Mouse (Mus musculus): ENCODE results near the gene D030056L22Rik. TPM values are rescaled to one million over a fixed set of nuclear protein-coding genes. Genes with fewer than 3 reads are reported as not detected.

The D030056L22Rik gene
- polyA plus RNA-seq, 1 experiment from 2014 or later: 55.7 TPM

DNA sequence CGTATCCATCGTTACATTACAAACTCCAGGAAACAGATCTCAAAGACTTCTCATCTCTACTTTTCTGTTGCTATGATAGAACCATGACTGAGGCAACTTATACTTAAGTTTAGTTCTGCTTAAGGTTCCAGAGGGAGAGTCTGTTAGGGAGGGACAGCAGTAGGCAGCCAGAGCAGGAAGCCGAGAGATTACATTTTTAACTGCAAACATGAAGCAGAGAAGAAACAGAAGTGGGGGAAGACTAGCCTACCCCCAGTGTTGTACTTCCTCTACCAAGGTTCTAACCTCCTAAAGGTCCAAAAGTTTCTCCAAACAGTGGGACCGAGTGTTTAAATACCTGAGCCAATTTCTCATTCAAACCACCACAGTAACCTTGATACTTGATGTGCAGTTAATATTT is 22.9 kb downstream of the D030056L22Rik start:
- DNase-seq (ENCODE audit: low spot score): no peak
- H3K36me3 ChIP-seq (replicated peaks; ENCODE audit: control insufficient read depth, insufficient read depth, low read depth, low read length): no peaks in the 10 kb centered on the region
- H3K9ac ChIP-seq (replicated peaks; ENCODE audit: low read length): no peak overlapping the region
- 96% methylated on average over 4 of the region's 4 CpGs for WGBS
- H3K4me2 ChIP-seq (ENCODE audit: low read depth, low read length): no peak overlapping the region
- no peak overlapping the region for H3K4me3 ChIP-seq (ENCODE audit: low read depth, low read length)
- H3K4me1 ChIP-seq (ENCODE audit: control insufficient read depth, insufficient read depth, low read length): no peaks in the 10 kb centered on the region
- no peak overlapping the region for H3K27ac ChIP-seq (replicated peaks; ENCODE audit: low read depth, low read length)
- H3K27me3 ChIP-seq (ENCODE audit: control insufficient read depth, insufficient read depth, low read length): no peaks in the 10 kb centered on the region
- no peak for ATAC-seq (replicated peaks; ENCODE audit: insufficient number of reproducible peaks, low FRiP score, low TSS enrichment, low read depth)
- no peaks in the 10 kb centered on the region for H3K9me3 ChIP-seq (replicated peaks; ENCODE audit: control insufficient read depth, low read length)

DNA sequence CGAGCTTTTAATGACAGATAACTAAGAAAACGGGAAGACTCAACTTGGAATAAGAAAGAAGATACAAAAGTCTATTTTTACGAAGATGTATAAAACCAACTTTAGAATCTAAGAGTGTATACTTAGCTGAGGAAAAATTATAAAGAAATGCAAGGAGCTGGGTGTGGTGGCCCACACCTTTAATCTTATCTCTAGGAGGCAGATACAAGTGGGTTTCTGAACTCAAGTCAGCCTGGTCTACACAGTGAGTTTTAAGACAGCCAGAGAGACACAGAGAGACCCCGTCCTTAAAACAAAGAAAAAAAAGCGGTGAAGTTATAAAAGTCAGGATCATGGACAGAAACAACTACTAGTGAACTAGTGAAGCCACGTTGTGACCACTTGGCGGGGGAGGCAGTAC is 26.2 kb downstream of the D030056L22Rik start:
- Histone ChIP-seq H3K4me3 (ENCODE audit: low read depth, low read length) (no peak overlapping the region), H3K27ac (replicated peaks; ENCODE audit: low read depth, low read length) (no peak overlapping the region), H3K9ac (replicated peaks; ENCODE audit: low read length) (no peak overlapping the region), H3K27me3 (ENCODE audit: control insufficient read depth, insufficient read depth, low read length) (no peaks in the 10 kb centered on the region), H3K9me3 (replicated peaks; ENCODE audit: control insufficient read depth, low read length) (no peaks in the 10 kb centered on the region), H3K4me1 (ENCODE audit: control insufficient read depth, insufficient read depth, low read length) (no peaks in the 10 kb centered on the region), H3K4me2 (ENCODE audit: low read depth, low read length) (no peak overlapping the region), H3K36me3 (replicated peaks; ENCODE audit: control insufficient read depth, insufficient read depth, low read depth, low read length) (no peaks in the 10 kb centered on the region)
- DNase-seq (ENCODE audit: low spot score): no peak
- 85% methylated on average over 7 of the region's 7 CpGs for WGBS
- no peak for ATAC-seq (replicated peaks; ENCODE audit: insufficient number of reproducible peaks, low FRiP score, low TSS enrichment, low read depth)

DNA sequence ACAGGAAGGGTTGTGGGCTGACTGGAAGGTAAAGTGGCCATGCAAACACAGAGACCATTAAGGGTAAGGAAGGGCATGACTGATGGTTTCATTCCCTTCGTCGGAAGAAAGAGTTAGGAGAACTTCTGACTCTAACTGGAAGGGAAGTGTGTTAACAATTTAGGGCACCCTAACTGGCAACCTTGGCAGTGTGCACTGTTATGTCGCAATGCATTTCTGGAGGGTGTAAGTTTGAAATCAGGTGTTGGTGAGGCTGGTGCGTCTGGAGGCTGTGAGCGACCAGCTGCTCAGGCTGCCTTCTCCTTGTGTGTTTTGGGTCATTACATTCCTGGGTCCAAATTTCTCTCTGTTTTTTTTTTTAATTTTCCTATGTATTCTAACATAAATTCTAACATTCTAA is 31.0 kb downstream of the D030056L22Rik start:
- ATAC-seq (replicated peaks; ENCODE audit: insufficient number of reproducible peaks, low FRiP score, low TSS enrichment, low read depth): no peak
- no peak overlapping the region for H3K4me3 ChIP-seq (ENCODE audit: low read depth, low read length)
- H3K27ac ChIP-seq (replicated peaks; ENCODE audit: low read depth, low read length): no peak overlapping the region
- H3K9me3 ChIP-seq (replicated peaks; ENCODE audit: control insufficient read depth, low read length): no peaks in the 10 kb centered on the region
- no peaks in the 10 kb centered on the region for H3K4me1 ChIP-seq (ENCODE audit: control insufficient read depth, insufficient read depth, low read length)
- no peak overlapping the region for H3K4me2 ChIP-seq (ENCODE audit: low read depth, low read length)
- H3K9ac ChIP-seq (replicated peaks; ENCODE audit: low read length): no peak overlapping the region
- DNase-seq (ENCODE audit: low spot score): no peak
- H3K27me3 ChIP-seq (ENCODE audit: control insufficient read depth, insufficient read depth, low read length): no peaks in the 10 kb centered on the region
- no peaks in the 10 kb centered on the region for H3K36me3 ChIP-seq (replicated peaks; ENCODE audit: control insufficient read depth, insufficient read depth, low read depth, low read length)
- WGBS: 81% methylated on average over 5 of the region's 5 CpGs

DNA sequence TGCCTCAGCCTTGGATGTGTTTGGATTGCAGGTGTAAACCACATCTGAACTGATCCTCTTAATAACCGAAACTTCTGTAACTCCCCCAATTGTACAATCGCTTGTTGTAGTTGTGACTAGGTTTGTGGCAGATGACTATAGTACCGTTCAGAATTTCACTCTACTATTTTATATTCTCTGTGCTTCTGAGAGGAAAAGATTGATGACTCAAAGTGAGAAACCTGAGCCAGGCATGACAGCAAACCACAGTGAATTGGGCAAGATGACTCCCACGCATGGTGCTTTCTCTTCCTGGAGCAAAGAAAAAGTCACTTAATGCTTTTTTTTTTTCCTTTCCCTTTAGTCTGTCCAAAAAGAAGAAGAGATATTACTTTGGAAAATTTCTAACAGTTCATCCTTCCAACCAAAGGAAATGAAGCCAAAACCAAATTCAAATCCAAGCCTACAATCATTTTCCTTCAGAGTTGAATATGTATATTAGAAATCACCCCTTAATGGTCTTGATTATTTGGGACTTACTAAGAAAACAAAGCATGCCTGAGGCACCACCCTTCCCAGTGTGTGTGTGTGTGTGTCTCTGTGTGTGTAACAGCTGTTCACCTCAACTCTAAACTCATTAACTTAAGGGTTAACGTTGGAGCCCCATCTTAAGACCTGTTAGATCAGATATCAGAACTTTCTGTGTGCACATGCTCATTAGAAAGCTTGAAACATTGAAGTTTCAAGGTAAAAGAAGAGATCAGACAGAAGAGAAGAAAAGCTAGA is 33.8 kb downstream of the D030056L22Rik start:
- DNase-seq (ENCODE audit: low spot score) (no peak), ATAC-seq (replicated peaks; ENCODE audit: insufficient number of reproducible peaks, low FRiP score, low TSS enrichment, low read depth) (no peak)
- Histone ChIP-seq H3K4me1 (ENCODE audit: control insufficient read depth, insufficient read depth, low read length) (no peaks in the 10 kb centered on the region), H3K9me3 (replicated peaks; ENCODE audit: control insufficient read depth, low read length) (no peaks in the 10 kb centered on the region), H3K4me3 (ENCODE audit: low read depth, low read length) (no peak overlapping the region), H3K27ac (replicated peaks; ENCODE audit: low read depth, low read length) (no peak overlapping the region), H3K36me3 (replicated peaks; ENCODE audit: control insufficient read depth, insufficient read depth, low read depth, low read length) (no peaks in the 10 kb centered on the region), H3K27me3 (ENCODE audit: control insufficient read depth, insufficient read depth, low read length) (peaks cover 4% of the 10 kb centered on the region; the same call in 1 of the 2 replicates), H3K9ac (replicated peaks; ENCODE audit: low read length) (no peak overlapping the region), H3K4me2 (ENCODE audit: low read depth, low read length) (no peak overlapping the region)
- WGBS: 90% methylated on average over 5 of the region's 5 CpGs

DNA sequence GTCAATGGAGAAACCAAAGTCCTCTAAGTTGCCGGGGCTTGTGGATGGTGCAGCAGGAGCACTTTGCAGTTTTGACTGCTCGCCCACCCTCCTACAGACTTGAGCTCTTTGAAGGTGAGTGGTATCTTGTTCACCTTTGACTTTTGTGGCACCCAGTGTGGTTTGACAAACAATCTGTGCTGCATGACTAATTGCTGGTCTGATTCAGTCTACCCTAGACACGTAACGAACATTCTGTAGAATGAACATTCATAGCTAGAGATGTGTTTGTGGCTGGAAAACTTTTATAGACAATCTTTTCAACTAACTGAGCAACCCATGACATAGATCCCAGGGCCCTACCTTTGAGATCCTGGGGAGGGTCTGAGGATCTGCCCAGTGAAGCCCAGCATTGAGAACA is 34.4 kb downstream of the D030056L22Rik start:
- Histone ChIP-seq H3K4me2 (ENCODE audit: low read depth, low read length) (no peak overlapping the region), H3K27ac (replicated peaks; ENCODE audit: low read depth, low read length) (no peak overlapping the region), H3K9me3 (replicated peaks; ENCODE audit: control insufficient read depth, low read length) (no peaks in the 10 kb centered on the region), H3K36me3 (replicated peaks; ENCODE audit: control insufficient read depth, insufficient read depth, low read depth, low read length) (no peaks in the 10 kb centered on the region), H3K4me1 (ENCODE audit: control insufficient read depth, insufficient read depth, low read length) (no peaks in the 10 kb centered on the region), H3K27me3 (ENCODE audit: control insufficient read depth, insufficient read depth, low read length) (peaks cover 4% of the 10 kb centered on the region; the same call in 1 of the 2 replicates), H3K9ac (replicated peaks; ENCODE audit: low read length) (no peak overlapping the region), H3K4me3 (ENCODE audit: low read depth, low read length) (no peak overlapping the region)
- WGBS: 88% methylated on average over 4 of the region's 4 CpGs
- ATAC-seq (replicated peaks; ENCODE audit: insufficient number of reproducible peaks, low FRiP score, low TSS enrichment, low read depth) (no peak), DNase-seq (ENCODE audit: low spot score) (no peak)

DNA sequence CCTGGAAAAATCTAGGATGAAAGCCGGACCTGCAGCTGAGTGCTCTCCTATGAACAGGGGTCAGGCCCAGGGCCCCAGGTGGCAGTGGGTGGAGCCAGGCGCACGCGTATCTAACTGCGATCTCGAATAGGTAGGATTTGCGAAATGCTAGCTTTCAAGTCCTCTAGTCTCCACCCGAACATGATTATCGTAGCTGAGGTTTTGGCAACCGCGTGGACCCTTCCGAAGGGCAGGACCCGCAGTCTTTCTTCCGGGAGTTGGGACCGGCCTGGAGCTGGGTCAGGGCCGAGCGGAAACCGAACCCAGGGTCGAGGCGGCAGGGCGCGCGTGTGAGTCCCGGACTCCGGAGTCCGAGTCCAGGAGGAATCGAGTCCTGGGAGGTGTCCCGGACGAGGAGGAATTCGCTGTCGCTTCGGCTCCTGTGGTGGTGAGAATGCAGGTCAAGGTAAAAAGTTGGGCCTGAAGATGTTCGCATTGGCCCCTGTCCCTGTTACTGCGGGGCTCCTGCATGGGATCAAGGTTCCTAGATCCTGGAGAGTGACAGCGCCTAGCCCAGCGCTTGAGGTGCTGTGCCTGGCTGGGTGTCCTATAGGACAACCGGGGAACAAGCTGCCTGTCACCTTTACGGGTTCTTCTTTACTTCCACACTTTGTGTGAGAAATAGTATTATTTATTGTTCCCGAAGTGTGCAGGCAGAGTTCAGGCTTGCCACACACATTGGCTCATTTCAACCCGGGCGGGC is 36.8 kb downstream of the D030056L22Rik start, which contains the start of gene Trpm6:
TSS of gene Trpm6 (plus strand) at position 386 of the 742 bp plus-strand sequence.
- Histone ChIP-seq H3K27me3 (ENCODE audit: control insufficient read depth, insufficient read depth, low read length) (peaks cover 4% of the 10 kb centered on the region; the same call in 1 of the 2 replicates), H3K27ac (replicated peaks; ENCODE audit: low read depth, low read length) (no peak within 1 kb of the TSS), H3K4me1 (ENCODE audit: control insufficient read depth, insufficient read depth, low read length) (no peaks in the 10 kb centered on the region), H3K4me2 (ENCODE audit: low read depth, low read length) (peak within 1 kb of the TSS; percentile 74), H3K9me3 (replicated peaks; ENCODE audit: control insufficient read depth, low read length) (no peaks in the 10 kb centered on the region), H3K36me3 (replicated peaks; ENCODE audit: control insufficient read depth, insufficient read depth, low read depth, low read length) (no peaks in the 10 kb centered on the region), H3K4me3 (ENCODE audit: low read depth, low read length) (peak within 1 kb of the TSS; percentile 29), H3K9ac (replicated peaks; ENCODE audit: low read length) (peak within 1 kb of the TSS; percentile 51)
- DNase-seq (ENCODE audit: low spot score): peak; percentile 27
- WGBS: 5% methylated on average over 41 of the region's 41 CpGs
- no peak for ATAC-seq (replicated peaks; ENCODE audit: insufficient number of reproducible peaks, low FRiP score, low TSS enrichment, low read depth)

DNA sequence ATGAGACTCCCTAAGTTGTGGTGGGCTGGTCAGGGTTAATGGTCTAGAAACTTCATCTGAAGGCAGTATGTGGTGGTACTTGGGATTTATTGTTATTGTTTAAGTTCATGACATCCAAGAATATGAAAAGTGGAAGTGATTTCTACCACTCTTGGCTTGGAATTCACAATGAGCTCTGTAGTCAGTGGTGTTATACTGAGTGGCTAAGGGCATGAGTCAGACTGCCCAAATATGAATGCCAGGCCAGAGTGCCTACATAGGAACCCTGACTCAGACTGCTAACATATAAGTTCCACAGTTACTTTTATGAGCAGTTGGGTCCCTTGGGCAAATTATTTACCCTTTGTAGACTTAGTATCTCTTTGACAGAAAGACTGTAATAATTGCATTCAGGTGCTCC is 44.2 kb downstream of the D030056L22Rik start:
- no peaks in the 10 kb centered on the region for H3K4me1 ChIP-seq (ENCODE audit: control insufficient read depth, insufficient read depth, low read length)

DNA sequence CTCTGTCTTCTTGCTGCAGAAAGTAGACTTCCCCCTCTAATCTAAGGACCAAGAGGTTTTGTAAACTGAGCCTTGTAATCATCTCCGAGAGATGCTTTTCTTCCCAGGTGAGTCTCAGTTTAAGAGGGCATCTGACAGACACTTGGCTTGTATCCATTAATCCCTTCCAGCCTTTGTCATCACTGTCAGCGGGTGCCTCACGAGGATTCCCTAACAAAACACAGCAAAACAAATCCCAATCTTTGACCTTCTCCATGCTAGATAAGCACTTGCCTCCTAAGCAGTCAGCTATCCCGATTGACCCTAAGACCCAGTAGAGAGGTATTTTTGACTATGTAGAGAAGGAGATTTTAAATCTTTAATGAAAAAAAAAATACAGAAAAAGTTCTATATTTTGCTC is 44.7 kb downstream of the D030056L22Rik start:
- WGBS: 50% methylated on average over 4 of the region's 4 CpGs
- no peak for ATAC-seq (replicated peaks; ENCODE audit: insufficient number of reproducible peaks, low FRiP score, low TSS enrichment, low read depth)
- no peaks in the 10 kb centered on the region for H3K27me3 ChIP-seq (ENCODE audit: control insufficient read depth, insufficient read depth, low read length)
- no peak overlapping the region for H3K4me3 ChIP-seq (ENCODE audit: low read depth, low read length)
- no peaks in the 10 kb centered on the region for H3K4me1 ChIP-seq (ENCODE audit: control insufficient read depth, insufficient read depth, low read length)
- no peak overlapping the region for H3K4me2 ChIP-seq (ENCODE audit: low read depth, low read length)
- H3K27ac ChIP-seq (replicated peaks; ENCODE audit: low read depth, low read length): no peak overlapping the region
- DNase-seq (ENCODE audit: low spot score): no peak
- no peaks in the 10 kb centered on the region for H3K36me3 ChIP-seq (replicated peaks; ENCODE audit: control insufficient read depth, insufficient read depth, low read depth, low read length)
- H3K9ac ChIP-seq (replicated peaks; ENCODE audit: low read length): no peak overlapping the region
- no peaks in the 10 kb centered on the region for H3K9me3 ChIP-seq (replicated peaks; ENCODE audit: control insufficient read depth, low read length)

More for the DNA sequence above, 44.2 kb downstream of the D030056L22Rik start:
- H3K9me3 ChIP-seq (replicated peaks; ENCODE audit: control insufficient read depth, low read length): no peaks in the 10 kb centered on the region
- ATAC-seq (replicated peaks; ENCODE audit: insufficient number of reproducible peaks, low FRiP score, low TSS enrichment, low read depth): no peak
- no peaks in the 10 kb centered on the region for H3K27me3 ChIP-seq (ENCODE audit: control insufficient read depth, insufficient read depth, low read length)
- no peak overlapping the region for H3K27ac ChIP-seq (replicated peaks; ENCODE audit: low read depth, low read length)
- H3K9ac ChIP-seq (replicated peaks; ENCODE audit: low read length): no peak overlapping the region
- H3K36me3 ChIP-seq (replicated peaks; ENCODE audit: control insufficient read depth, insufficient read depth, low read depth, low read length): no peaks in the 10 kb centered on the region
- no peak overlapping the region for H3K4me3 ChIP-seq (ENCODE audit: low read depth, low read length)
- no peak overlapping the region for H3K4me2 ChIP-seq (ENCODE audit: low read depth, low read length)
- no peak for DNase-seq (ENCODE audit: low spot score)

Measured in embryonic facial prominence, embryonic 11.5 days (tissue).